Mouse (Mus musculus) heart, embryonic 13.5 days (tissue): ENCODE measurements around the gene Gm4787. TPM values are rescaled to one million over a fixed set of nuclear protein-coding genes. Genes with fewer than 3 reads are reported as not detected.
A peak's percentile ranks its signal among the peaks of the same experiment; 100 is the strongest.
"Not testable (repeated sequence)": the region's sequence is repeated elsewhere in the genome, so short reads cannot be mapped to it uniquely, and the experiment has no call there.

ENCODE experiments used
- ATAC-seq: fragments of 200-750 bp; cut with Nextera tagmentation; 2 replicates; pipeline ENCODE4 v1.8.0; 2017; ENCODE audit warnings: moderate TSS enrichment; ENCODE audit not compliant: insufficient number of reproducible peaks, low FRiP score, low TSS enrichment; ENCODE audit errors: extremely low read depth
- H3K27ac ChIP-seq: fragments of 300-500 bp; sonication (generic); replicated peaks from 2 replicates; pipeline ENCODE4 v1.5.1; 2015; ENCODE audit warnings: moderate library complexity, mild to moderate bottlenecking, inconsistent platforms
- H3K27me3 ChIP-seq: fragments of 300-500 bp; sonication (generic); replicated peaks from 2 replicates; pipeline ENCODE4 v1.6.1; 2015; ENCODE audit warnings: mild to moderate bottlenecking, inconsistent platforms
- H3K36me3 ChIP-seq: fragments of 300-500 bp; sonication (generic); 2 replicates; pipeline ENCODE4 v1.6.1; 2015; ENCODE audit warnings: mild to moderate bottlenecking, inconsistent platforms
- H3K4me1 ChIP-seq: fragments of 300-500 bp; sonication (generic); 2 replicates; pipeline ENCODE4 v1.6.1; 2015; ENCODE audit warnings: inconsistent platforms
- H3K4me2 ChIP-seq: fragments of 300-500 bp; sonication (generic); 2 replicates; pipeline ENCODE4 v1.6.1; 2015; ENCODE audit warnings: inconsistent platforms, mild to moderate bottlenecking, moderate library complexity
- H3K4me3 ChIP-seq: fragments of 300-500 bp; sonication (generic); 2 replicates; pipeline ENCODE4 v1.5.1; 2015; ENCODE audit warnings: moderate library complexity, mild to moderate bottlenecking, inconsistent platforms
- H3K9ac ChIP-seq: fragments of 300-500 bp; sonication (generic); 2 replicates; pipeline ENCODE4 v1.6.1; 2015; ENCODE audit warnings: inconsistent platforms, mild to moderate bottlenecking, moderate library complexity
- H3K9me3 ChIP-seq: fragments of 300-500 bp; sonication (generic); 2 replicates; pipeline ENCODE4 v1.6.1; 2016; ENCODE audit warnings: inconsistent platforms
- WGBS: fragments of 180-500 bp; shearing (Covaris S2); methylation state at CpG from one replicate; pipeline ENCODE4 v1.1.7; 2015; ENCODE audit warnings: mixed read lengths; 5-methylcytosine and 5-hydroxymethylcytosine counted together
- polyA plus RNA-seq: library from polyadenylated mRNA; unstranded; fragments of >200 nt; fragmentation: Nextera tagmentation; extraction: Ambion mirVana; gene quantifications from 2 replicates; pipeline ENCODE4 v1.2.1, GENCODE M21; 2015

Gm4787 gene
- polyA plus RNA-seq, result 0.09 and 0.11 TPM in 2 replicates

GRCm38 (mm10) chr12:81379364-81379763, at the start of gene Gm4787:
Gene Gm4787 (minus strand): TSS chr12:81379464.
- H3K4me1 ChIP-seq, H3K9ac ChIP-seq, H3K4me2 ChIP-seq, H3K4me3 ChIP-seq, H3K27me3 ChIP-seq, H3K9me3 ChIP-seq, ATAC-seq, H3K36me3 ChIP-seq, H3K27ac ChIP-seq: not testable (repeated sequence)
- WGBS, result 78% methylated on average over 1 of the region's 1 CpGs

GRCm38 (mm10) chr12:81421846-81422245, 42.6 kb upstream of the Gm4787 start, which contains the start of gene Adam4:
Gene Adam4 (minus strand): TSS chr12:81421946.
- Histone ChIP-seq H3K27ac (no peak within 1 kb of the TSS), H3K4me1 (no peaks in the 10 kb centered on the region)
- WGBS, result 88% methylated on average over 1 of the region's 1 CpGs

DNA sequence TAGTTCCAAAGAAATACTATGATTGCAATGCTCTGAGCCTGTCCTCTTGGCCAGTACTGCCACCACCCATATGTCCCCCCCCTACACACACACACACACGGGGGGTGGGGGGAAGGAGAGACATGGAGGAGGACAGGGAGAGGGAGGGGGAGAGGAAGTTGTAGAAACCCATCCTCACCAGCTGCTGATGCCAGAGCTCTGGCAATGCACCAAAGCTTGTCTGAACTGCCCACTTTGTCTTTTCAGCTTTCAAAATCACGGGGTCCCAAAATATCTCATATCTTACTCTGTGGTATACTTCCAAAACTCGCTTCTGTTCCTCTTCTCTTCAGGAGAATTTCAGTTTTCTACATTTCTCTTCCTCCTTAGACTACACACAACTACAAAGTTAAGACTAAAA, 33.9 kb upstream of the Gm4787 start:
- Histone ChIP-seq H3K27ac (no peak overlapping the region), H3K4me3 (no peak overlapping the region), H3K9ac (no peak overlapping the region), H3K9me3 (no peaks in the 10 kb centered on the region), H3K4me1 (no peaks in the 10 kb centered on the region), H3K4me2 (no peak overlapping the region), H3K27me3 (no peaks in the 10 kb centered on the region), H3K36me3 (no peaks in the 10 kb centered on the region)
- ATAC-seq, result no peak
- 66% methylated on average over 3 of the region's 3 CpGs for WGBS

More at GRCm38 (mm10) chr12:81421846-81422245, 42.6 kb upstream of the Gm4787 start, which contains the start of gene Adam4:
- no peak within 1 kb of the TSS for H3K4me3 ChIP-seq
- no peaks in the 10 kb centered on the region for H3K27me3 ChIP-seq
- ATAC-seq, result no peak
- peaks cover 22% of the 10 kb centered on the region for H3K9me3 ChIP-seq
- no peak within 1 kb of the TSS for H3K4me2 ChIP-seq
- no peak within 1 kb of the TSS for H3K9ac ChIP-seq
- H3K36me3 ChIP-seq, result peaks cover 23% of the 10 kb centered on the region

GRCm38 (mm10) chr12:81408966-81409365, 29.7 kb upstream of the Gm4787 start:
- Histone ChIP-seq H3K4me3 (no peak overlapping the region), H3K4me2 (no peak overlapping the region), H3K27ac (no peak overlapping the region), H3K36me3 (no peaks in the 10 kb centered on the region), H3K27me3 (no peaks in the 10 kb centered on the region), H3K9ac (no peak overlapping the region), H3K4me1 (no peaks in the 10 kb centered on the region), H3K9me3 (no peaks in the 10 kb centered on the region)
- ATAC-seq, result no peak
- WGBS, result 78% methylated on average over 3 of the region's 3 CpGs

- Histone ChIP-seq H3K27me3 (no peaks in the 10 kb centered on the region), H3K4me2 (no peak overlapping the region), H3K9ac (no peak overlapping the region), H3K27ac (no peak overlapping the region), H3K9me3 (no peaks in the 10 kb centered on the region), H3K36me3 (no peaks in the 10 kb centered on the region), H3K4me3 (no peak overlapping the region), H3K4me1 (no peaks in the 10 kb centered on the region)
- 12% methylated on average over 1 of the region's 1 CpGs for WGBS
- ATAC-seq, result no peak
Observed at GRCm38 (mm10) chr12:81402187-81402586, 22.9 kb upstream of the Gm4787 start.

- Histone ChIP-seq H3K9ac (no peak overlapping the region), H3K27ac (no peak overlapping the region), H3K4me2 (peak overlapping the region; percentile 99), H3K36me3 (no peaks in the 10 kb centered on the region), H3K9me3 (no peaks in the 10 kb centered on the region), H3K4me3 (no peak overlapping the region), H3K27me3 (peaks cover 67% of the 10 kb centered on the region), H3K4me1 (peaks cover 7% of the 10 kb centered on the region)
- 62% methylated on average over 5 of the region's 5 CpGs for WGBS
- ATAC-seq, result no peak
Observed at GRCm38 (mm10) chr12:81333841-81334240, 45.4 kb downstream of the Gm4787 start.

DNA sequence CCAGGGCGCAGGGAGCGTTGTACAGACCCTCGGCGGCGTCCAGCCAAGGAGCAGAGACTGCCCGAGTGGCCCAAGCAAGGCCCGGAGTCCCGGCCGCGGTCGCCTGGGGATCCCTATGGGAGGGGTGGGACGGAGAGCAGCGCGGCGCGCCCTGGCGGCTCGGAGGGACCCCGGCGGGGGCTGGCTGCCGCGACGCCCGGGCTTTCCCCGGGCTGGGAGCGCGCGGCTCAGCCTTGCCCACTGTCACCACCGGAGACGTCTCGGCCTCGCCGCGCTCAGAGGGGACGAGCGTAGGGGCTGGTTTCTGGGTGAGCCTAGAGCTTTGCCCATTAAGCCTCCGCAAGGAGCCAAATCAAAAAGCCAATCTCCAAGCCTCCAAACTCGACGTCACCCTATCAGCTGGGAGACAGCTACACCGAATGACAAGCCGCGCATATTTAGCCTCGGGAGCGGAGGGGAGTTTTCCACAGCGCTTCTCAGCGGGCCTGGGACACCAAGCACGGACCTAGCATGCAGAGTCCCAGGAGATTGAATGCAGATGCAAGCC, 46.3 kb downstream of the Gm4787 start, which contains the start of gene Slc8a3:
Slc8a3 (minus strand) TSS at position 306 of the 547 bp plus-strand sequence.
- ATAC-seq, result peak; percentile 57; the same call in 1 of the 2 replicates

DNA sequence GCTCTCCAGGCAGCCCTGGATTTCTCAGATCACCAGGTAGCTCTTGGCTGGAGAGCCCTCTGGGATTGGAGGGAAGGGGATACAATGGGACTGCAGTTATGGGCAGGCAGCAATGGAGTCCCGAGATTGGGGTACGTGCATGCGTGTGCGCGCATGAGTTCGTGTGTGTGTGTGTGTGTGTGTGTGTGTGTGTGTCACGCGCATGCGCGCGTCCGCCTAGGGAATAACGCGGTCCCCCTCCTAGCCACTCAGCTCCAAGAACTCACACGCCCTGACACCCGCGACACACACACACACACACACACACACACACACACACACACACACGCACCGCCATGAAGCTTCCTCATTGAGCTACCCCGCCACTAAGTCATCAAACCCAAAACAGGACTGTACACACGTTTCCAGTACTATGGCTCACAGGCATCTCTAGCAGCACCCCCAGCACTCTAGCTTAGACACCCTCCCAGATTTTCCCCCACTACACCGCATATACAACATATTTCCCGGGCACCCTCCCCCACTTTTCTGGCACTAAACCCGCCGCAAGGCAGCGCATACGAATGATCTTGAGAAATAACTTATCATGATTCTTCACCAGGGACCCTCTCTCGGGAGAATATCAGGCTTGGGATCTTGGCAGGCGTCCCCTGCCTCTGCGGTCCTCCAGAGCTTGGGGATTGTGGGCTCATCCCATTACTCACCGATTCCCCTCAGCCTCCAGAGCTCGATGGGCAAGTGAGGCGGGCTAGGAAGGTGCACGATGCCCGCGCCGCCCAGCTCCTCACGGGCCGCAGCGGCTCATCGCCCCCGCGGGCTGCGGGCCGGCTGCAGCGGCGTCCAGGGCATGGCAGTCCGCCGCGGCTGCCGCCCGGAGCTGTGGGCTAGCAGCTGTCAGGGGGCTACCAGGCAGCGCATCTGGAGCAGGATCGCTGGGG, 47.1 kb downstream of the Gm4787 start:
- peak overlapping the region; percentile 67 for H3K4me3 ChIP-seq
- no peaks in the 10 kb centered on the region for H3K9me3 ChIP-seq
- H3K36me3 ChIP-seq, result no peaks in the 10 kb centered on the region
- H3K4me2 ChIP-seq, result peak overlapping the region; percentile 99
- H3K27me3 ChIP-seq, result peaks cover 77% of the 10 kb centered on the region
- peak overlapping the region; percentile 79 for H3K9ac ChIP-seq
- WGBS, result under 1% methylated on average over 45 of the region's 54 CpGs
- ATAC-seq, result no peak
- H3K4me1 ChIP-seq, result peaks cover 7% of the 10 kb centered on the region
- H3K27ac ChIP-seq, result no peak overlapping the region

More for the DNA sequence above, 46.3 kb downstream of the Gm4787 start, which contains the start of gene Slc8a3:
- H3K27me3 ChIP-seq, result peaks cover 74% of the 10 kb centered on the region
- H3K9me3 ChIP-seq, result no peaks in the 10 kb centered on the region
- peak within 1 kb of the TSS; percentile 67 for H3K4me3 ChIP-seq
- H3K27ac ChIP-seq, result no peak within 1 kb of the TSS
- peaks cover 7% of the 10 kb centered on the region for H3K4me1 ChIP-seq
- no peaks in the 10 kb centered on the region for H3K36me3 ChIP-seq
- H3K9ac ChIP-seq, result peak within 1 kb of the TSS; percentile 79
- H3K4me2 ChIP-seq, result peak within 1 kb of the TSS; percentile 99
- under 1% methylated on average over 47 of the region's 47 CpGs for WGBS

- H3K9ac ChIP-seq, result no peak overlapping the region
- ATAC-seq, result no peak
- no peak overlapping the region for H3K27ac ChIP-seq
- peaks cover 77% of the 10 kb centered on the region for H3K27me3 ChIP-seq
- H3K4me1 ChIP-seq, result peaks cover 7% of the 10 kb centered on the region
- peak overlapping the region; percentile 99; the same call in 1 of the 2 replicates for H3K4me2 ChIP-seq
- WGBS, result 44% methylated on average over 5 of the region's 5 CpGs
- no peak overlapping the region for H3K4me3 ChIP-seq
- H3K36me3 ChIP-seq, result no peaks in the 10 kb centered on the region
- no peaks in the 10 kb centered on the region for H3K9me3 ChIP-seq
Observed at GRCm38 (mm10) chr12:81331046-81331638, 48.1 kb downstream of the Gm4787 start.
